Mouse (Mus musculus) midbrain, embryonic 16.5 days (tissue): ENCODE data around the gene Rnf103. TPM values are rescaled to one million over a fixed set of nuclear protein-coding genes. Genes with fewer than 3 reads are reported as not detected.

Experiments
- ATAC-seq: fragments of 200-750 bp; cut with Nextera tagmentation; 2 replicates; pipeline ENCODE4 v1.8.0; 2017; ENCODE audit warnings: moderate TSS enrichment
- H3K27ac ChIP-seq: fragments of 300-500 bp; sonication (generic); 2 replicates; pipeline ENCODE4 v1.5.1; 2014; ENCODE audit warnings: mild to moderate bottlenecking, low read length, mixed read lengths
- H3K27me3 ChIP-seq: fragments of 300-500 bp; sonication (generic); 2 replicates; pipeline ENCODE4 v1.6.1; 2014; ENCODE audit warnings: low read depth, low read length, mixed read lengths; ENCODE audit not compliant: control insufficient read depth, insufficient read depth
- H3K36me3 ChIP-seq: fragments of 300-500 bp; sonication (generic); 2 replicates; pipeline ENCODE4 v1.6.1; 2014; ENCODE audit warnings: mild to moderate bottlenecking, low read length, moderate library complexity, mixed read lengths; ENCODE audit not compliant: control insufficient read depth, insufficient read depth
- H3K4me1 ChIP-seq: fragments of 300-500 bp; sonication (generic); 2 replicates; pipeline ENCODE4 v1.6.1; 2014; ENCODE audit warnings: mild to moderate bottlenecking, low read length, mixed read lengths; ENCODE audit not compliant: control insufficient read depth, insufficient read depth
- H3K4me2 ChIP-seq: fragments of 300-500 bp; sonication (generic); 2 replicates; pipeline ENCODE4 v1.6.1; 2014; ENCODE audit warnings: mild to moderate bottlenecking, low read length, mixed read lengths
- H3K4me3 ChIP-seq: fragments of 300-500 bp; sonication (generic); 2 replicates; pipeline ENCODE4 v1.5.1; 2014; ENCODE audit warnings: low read depth, mild to moderate bottlenecking, low read length, moderate library complexity, mixed read lengths
- H3K9ac ChIP-seq: fragments of 300-500 bp; sonication (generic); 2 replicates; pipeline ENCODE4 v1.6.1; 2014; ENCODE audit warnings: low read depth, low read length, mixed read lengths
- H3K9me3 ChIP-seq: fragments of 300-500 bp; sonication (generic); replicated peaks from 2 replicates; pipeline ENCODE4 v1.6.1; 2014; ENCODE audit warnings: mild to moderate bottlenecking, low read length, mixed read lengths; ENCODE audit not compliant: control insufficient read depth, poor library complexity, severe bottlenecking
- WGBS: fragments of 180-500 bp; shearing (Covaris S2); extraction: QIAGEN DNeasy Blood & Tissue Kit; methylation state at CpG from one replicate; pipeline ENCODE4 v1.1.7; 2014; 5-methylcytosine and 5-hydroxymethylcytosine counted together
- polyA plus RNA-seq: library from polyadenylated mRNA; unstranded; fragments of >200 nt; fragmentation: Nextera tagmentation; extraction: Ambion mirVana; gene quantifications from 2 replicates; pipeline ENCODE4 v1.2.1, GENCODE M21; 2015

The Rnf103 gene
- polyA plus RNA-seq, 1 experiment from 2014 or later, result 22.0 TPM

GRCm38 (mm10) chr6:71555507-71555951, 61.8 kb downstream of the Rnf103 start:
- WGBS, result 99% methylated on average over 2 of the region's 2 CpGs
- H3K4me2 ChIP-seq, result no peak overlapping the region
- ATAC-seq, result no peak
- no peaks in the 10 kb centered on the region for H3K4me1 ChIP-seq
- H3K9me3 ChIP-seq, result no peaks in the 10 kb centered on the region
- H3K9ac ChIP-seq, result no peak overlapping the region
- H3K27ac ChIP-seq, result no peak overlapping the region
- H3K4me3 ChIP-seq, result no peak overlapping the region
- H3K27me3 ChIP-seq, result no peaks in the 10 kb centered on the region
- no peaks in the 10 kb centered on the region for H3K36me3 ChIP-seq

DNA sequence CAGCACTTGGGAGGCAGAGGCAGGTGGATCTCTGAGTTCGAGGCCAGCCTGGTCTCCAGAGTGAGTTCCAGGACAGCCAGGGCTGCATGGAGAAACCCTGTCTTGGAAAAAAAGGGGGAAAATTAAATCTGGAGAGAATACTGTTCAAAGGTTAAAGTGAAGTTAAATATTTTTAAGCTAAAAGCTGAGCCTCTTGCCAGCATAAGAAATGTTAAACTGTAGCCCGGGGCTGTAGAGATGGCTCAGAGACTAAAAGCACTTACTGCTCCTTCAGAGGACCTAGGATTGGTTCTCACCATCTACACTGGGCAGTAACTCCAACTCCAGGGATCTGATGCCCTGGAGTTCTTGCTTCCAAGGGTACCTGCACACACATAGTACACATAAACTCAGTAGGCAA, 63.1 kb downstream of the Rnf103 start:
- Histone ChIP-seq H3K9ac (no peak overlapping the region), H3K36me3 (peaks cover 5% of the 10 kb centered on the region; the same call in 1 of the 2 replicates), H3K4me1 (no peaks in the 10 kb centered on the region), H3K4me3 (no peak overlapping the region), H3K9me3 (no peaks in the 10 kb centered on the region), H3K4me2 (no peak overlapping the region), H3K27me3 (no peaks in the 10 kb centered on the region), H3K27ac (no peak overlapping the region)
- WGBS, result 92% methylated on average over 2 of the region's 2 CpGs
- no peak for ATAC-seq

Other genes with a start within 250 kb of the Rnf103 start
- gene Krcc1, start 222.2 kb upstream of the Rnf103 start, polyA plus RNA-seq, result 15.0 and 17.0 TPM in 2 replicates
- gene Smyd1, start 171.7 kb upstream of the Rnf103 start, polyA plus RNA-seq, result 0.39 and 0.48 TPM in 2 replicates
- not detected in 2 replicates for gene Cd8b1, start 171.1 kb upstream of the Rnf103 start, polyA plus RNA-seq
- gene Cd8a, start 120.5 kb upstream of the Rnf103 start, polyA plus RNA-seq, result not detected in 2 replicates
- 7.0 and 8.1 TPM in 2 replicates for gene Rmnd5a, start 53.3 kb upstream of the Rnf103 start, polyA plus RNA-seq
- gene Chmp3, start 49.9 kb downstream of the Rnf103 start, polyA plus RNA-seq, result 57.9 and 58.1 TPM in 2 replicates
- gene Kdm3a, start 139.1 kb downstream of the Rnf103 start, polyA plus RNA-seq, result 33.7 and 40.9 TPM in 2 replicates
- gene Reep1, start 213.7 kb downstream of the Rnf103 start, polyA plus RNA-seq, result 331 and 350 TPM in 2 replicates